Mouse (Mus musculus) intestine, embryonic 16.5 days (tissue): Measurements from ENCODE around the gene Odf3b. TPM values are rescaled to one million over a fixed set of nuclear protein-coding genes. Genes with fewer than 3 reads are reported as not detected.
A peak's percentile ranks its signal among the peaks of the same experiment; 100 is the strongest.

Source experiments
- ATAC-seq: fragments of 200-750 bp; cut with Nextera tagmentation; 2 replicates; pipeline ENCODE4 v1.8.0; 2017; ENCODE audit warnings: moderate TSS enrichment, moderate library complexity
- H3K27ac ChIP-seq: fragments of 300-500 bp; sonication (generic); 2 replicates; pipeline ENCODE4 v1.5.1; 2014; ENCODE audit warnings: mild to moderate bottlenecking, low read length
- H3K27me3 ChIP-seq: fragments of 300-500 bp; sonication (generic); replicated peaks from 2 replicates; pipeline ENCODE4 v1.6.1; 2014; ENCODE audit warnings: low read length, control low read depth, mixed read lengths; ENCODE audit not compliant: control insufficient read depth, insufficient read depth
- H3K36me3 ChIP-seq: fragments of 300-500 bp; sonication (generic); 2 replicates; pipeline ENCODE4 v1.6.1; 2014; ENCODE audit warnings: low read length, control low read depth; ENCODE audit not compliant: control insufficient read depth, insufficient read depth
- H3K4me1 ChIP-seq: fragments of 300-500 bp; sonication (generic); 2 replicates; pipeline ENCODE4 v1.6.1; 2014; ENCODE audit warnings: low read length, control low read depth, mixed read lengths; ENCODE audit not compliant: control insufficient read depth, insufficient read depth
- H3K4me2 ChIP-seq: fragments of 300-500 bp; sonication (generic); 2 replicates; pipeline ENCODE4 v1.6.1; 2014; ENCODE audit warnings: low read depth, low read length, control low read depth
- H3K4me3 ChIP-seq: fragments of 300-500 bp; sonication (generic); 2 replicates; pipeline ENCODE4 v1.5.1; 2014; ENCODE audit warnings: mild to moderate bottlenecking, low read length
- H3K9ac ChIP-seq: fragments of 300-500 bp; sonication (generic); 2 replicates; pipeline ENCODE4 v1.6.1; 2014; ENCODE audit warnings: low read depth, low read length
- H3K9me3 ChIP-seq: fragments of 300-500 bp; sonication (generic); 2 replicates; pipeline ENCODE4 v1.6.1; 2016; ENCODE audit warnings: low read length, control low read depth; ENCODE audit not compliant: control insufficient read depth
- WGBS: fragments of 180-500 bp; shearing (Covaris S2); extraction: QIAGEN DNeasy Blood & Tissue Kit; methylation state at CpG from one replicate; pipeline ENCODE4 v1.1.7; 2014; 5-methylcytosine and 5-hydroxymethylcytosine counted together
- polyA plus RNA-seq: library from polyadenylated mRNA; unstranded; fragments of >200 nt; fragmentation: Nextera tagmentation; extraction: Ambion mirVana; gene quantifications from 2 replicates; pipeline ENCODE4 v1.2.1, GENCODE M21; 2015

Gene Odf3b
- polyA plus RNA-seq = 0.70 and 0.80 TPM in 2 replicates

- H3K9ac ChIP-seq = peak within 1 kb of the TSS; percentile 39
- H3K36me3 ChIP-seq = no peaks in the 10 kb centered on the region
- H3K4me2 ChIP-seq = peak within 1 kb of the TSS; percentile 78
- under 1% methylated on average over 33 of the region's 33 CpGs for WGBS
- ATAC-seq = peak; percentile 19; the same call in 1 of the 2 replicates
- peak within 1 kb of the TSS; percentile 44 for H3K4me3 ChIP-seq
- peaks cover 23% of the 10 kb centered on the region for H3K4me1 ChIP-seq
- H3K27ac ChIP-seq = no peak within 1 kb of the TSS
- peaks cover 44% of the 10 kb centered on the region for H3K27me3 ChIP-seq
- no peaks in the 10 kb centered on the region for H3K9me3 ChIP-seq
Measured at GRCm38 (mm10) chr15:89378831-89379401, at the start of gene Odf3b. Odf3b (minus strand) TSS chr15:89379282.

- WGBS = 84% methylated on average over 19 of the region's 19 CpGs
- H3K36me3 ChIP-seq = 0 out of 2 replicates have a peak, but pooled peaks cover 4% of the 10 kb centered on the region
- H3K9me3 ChIP-seq = no peaks in the 10 kb centered on the region
- peaks cover 12% of the 10 kb centered on the region for H3K4me1 ChIP-seq
- no peak for ATAC-seq
- no peak overlapping the region for H3K27ac ChIP-seq
- H3K4me3 ChIP-seq = peak overlapping the region; percentile 87
- peak overlapping the region; percentile 87 for H3K9ac ChIP-seq
- no peaks in the 10 kb centered on the region for H3K27me3 ChIP-seq
- peak overlapping the region; percentile 88 for H3K4me2 ChIP-seq
Measured at GRCm38 (mm10) chr15:89428136-89428790, 49.2 kb upstream of the Odf3b start.

GRCm38 (mm10) chr15:89426716-89427115, 47.6 kb upstream of the Odf3b start:
- 93% methylated on average over 10 of the region's 10 CpGs for WGBS
- H3K9me3 ChIP-seq = no peaks in the 10 kb centered on the region
- H3K4me1 ChIP-seq = peaks cover 12% of the 10 kb centered on the region
- no peak overlapping the region for H3K9ac ChIP-seq
- no peak for ATAC-seq
- 0 out of 2 replicates have a peak, but pooled peaks cover 4% of the 10 kb centered on the region for H3K36me3 ChIP-seq
- no peaks in the 10 kb centered on the region for H3K27me3 ChIP-seq
- no peak overlapping the region for H3K27ac ChIP-seq
- H3K4me2 ChIP-seq = no peak overlapping the region
- no peak overlapping the region for H3K4me3 ChIP-seq

- Histone ChIP-seq H3K9ac (no peak within 1 kb of the TSS), H3K4me2 (no peak within 1 kb of the TSS), H3K9me3 (no peaks in the 10 kb centered on the region), H3K4me1 (peaks cover 7% of the 10 kb centered on the region; the same call in 1 of the 2 replicates), H3K4me3 (no peak within 1 kb of the TSS), H3K27me3 (no peaks in the 10 kb centered on the region), H3K36me3 (0 out of 2 replicates have a peak, but pooled peaks cover 4% of the 10 kb centered on the region), H3K27ac (no peak within 1 kb of the TSS)
- ATAC-seq = no peak
- 41% methylated on average over 6 of the region's 6 CpGs for WGBS
Measured at GRCm38 (mm10) chr15:89425711-89426121, 46.6 kb upstream of the Odf3b start, which contains the start of gene Cpt1b. Cpt1b (minus strand) TSS chr15:89425863.

- Histone ChIP-seq H3K4me1 (peaks cover 7% of the 10 kb centered on the region; the same call in 1 of the 2 replicates), H3K4me2 (no peak overlapping the region), H3K27me3 (no peaks in the 10 kb centered on the region), H3K36me3 (0 out of 2 replicates have a peak, but pooled peaks cover 4% of the 10 kb centered on the region), H3K9ac (no peak overlapping the region), H3K27ac (no peak overlapping the region), H3K4me3 (no peak overlapping the region), H3K9me3 (no peaks in the 10 kb centered on the region)
- 79% methylated on average over 8 of the region's 8 CpGs for WGBS
- ATAC-seq = no peak
Measured at GRCm38 (mm10) chr15:89424621-89425020, 45.5 kb upstream of the Odf3b start.

- Histone ChIP-seq H3K36me3 (0 out of 2 replicates have a peak, but pooled peaks cover 7% of the 10 kb centered on the region), H3K4me2 (no peak overlapping the region), H3K4me1 (0 out of 2 replicates have a peak, but pooled peaks cover 3% of the 10 kb centered on the region), H3K27ac (no peak overlapping the region), H3K9me3 (no peaks in the 10 kb centered on the region), H3K4me3 (no peak overlapping the region), H3K27me3 (no peaks in the 10 kb centered on the region), H3K9ac (no peak overlapping the region)
- WGBS = 96% methylated on average over 9 of the region's 9 CpGs
- no peak for ATAC-seq
Measured at GRCm38 (mm10) chr15:89421938-89422337, 42.9 kb upstream of the Odf3b start.

GRCm38 (mm10) chr15:89415282-89415681, 36.2 kb upstream of the Odf3b start:
- 0 out of 2 replicates have a peak, but pooled peaks cover 3% of the 10 kb centered on the region for H3K36me3 ChIP-seq
- H3K27ac ChIP-seq = no peak overlapping the region
- H3K9me3 ChIP-seq = no peaks in the 10 kb centered on the region
- no peak overlapping the region for H3K4me2 ChIP-seq
- H3K4me1 ChIP-seq = no peaks in the 10 kb centered on the region
- 84% methylated on average over 8 of the region's 8 CpGs for WGBS
- ATAC-seq = no peak
- no peaks in the 10 kb centered on the region for H3K27me3 ChIP-seq
- no peak overlapping the region for H3K9ac ChIP-seq
- H3K4me3 ChIP-seq = no peak overlapping the region

- no peak for ATAC-seq
- Histone ChIP-seq H3K27ac (no peak within 1 kb of the TSS), H3K4me1 (no peaks in the 10 kb centered on the region), H3K4me2 (no peak within 1 kb of the TSS), H3K9ac (no peak within 1 kb of the TSS), H3K36me3 (no peaks in the 10 kb centered on the region), H3K9me3 (no peaks in the 10 kb centered on the region), H3K4me3 (no peak within 1 kb of the TSS), H3K27me3 (no peaks in the 10 kb centered on the region)
- 77% methylated on average over 24 of the region's 24 CpGs for WGBS
Measured at GRCm38 (mm10) chr15:89410118-89410517, 31.0 kb upstream of the Odf3b start, which contains the start of gene Syce3. Syce3 (minus strand) TSS chr15:89410503.

GRCm38 (mm10) chr15:89406691-89407090, 27.6 kb upstream of the Odf3b start:
- H3K9me3 ChIP-seq = no peaks in the 10 kb centered on the region
- H3K27me3 ChIP-seq = no peaks in the 10 kb centered on the region
- no peak for ATAC-seq
- H3K4me1 ChIP-seq = no peaks in the 10 kb centered on the region
- no peak overlapping the region for H3K4me3 ChIP-seq
- no peak overlapping the region for H3K4me2 ChIP-seq
- no peak overlapping the region for H3K27ac ChIP-seq
- H3K36me3 ChIP-seq = no peaks in the 10 kb centered on the region
- H3K9ac ChIP-seq = no peak overlapping the region
